Mouse (Mus musculus): Measurements from ENCODE around the gene Ocln.

The Ocln gene

DNA sequence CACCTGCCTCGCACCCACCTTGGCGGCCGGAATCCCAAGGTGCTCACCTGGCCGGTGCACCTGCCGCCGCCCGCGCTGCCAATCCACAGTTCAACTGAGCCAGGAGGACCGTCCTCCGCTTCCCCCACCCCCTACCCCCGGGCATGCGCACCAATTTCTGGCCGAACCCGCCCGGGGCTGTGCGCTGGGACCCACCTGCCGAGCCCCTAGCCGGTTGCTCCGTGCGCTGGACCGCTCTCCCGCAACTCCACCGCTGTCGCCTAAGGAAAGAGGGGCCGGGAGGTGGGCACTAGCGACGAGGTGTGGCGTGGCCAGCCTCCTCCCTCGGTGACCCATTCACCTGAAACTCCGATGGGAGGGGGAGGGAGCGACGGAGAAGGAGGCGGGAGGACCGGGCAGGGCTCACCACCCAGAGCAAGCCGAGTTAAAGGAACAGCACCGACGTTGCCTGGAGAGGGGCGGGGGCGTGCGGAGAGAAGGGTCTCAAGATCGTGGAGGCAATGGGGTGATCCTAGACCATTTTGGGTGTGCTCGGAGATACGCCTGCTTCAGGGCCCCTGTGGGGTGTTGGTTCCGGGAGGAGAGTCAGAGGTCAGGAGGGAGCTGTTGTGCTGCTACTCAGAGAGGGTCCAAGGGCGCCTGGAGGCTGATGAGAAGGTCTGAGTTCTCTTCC, at the start of gene Ocln:
Ocln (minus strand) TSS at position 350 of the 673 bp plus-strand sequence.
- DNase-seq = peak in 1 of 2 experiments; percentile 2

DNA sequence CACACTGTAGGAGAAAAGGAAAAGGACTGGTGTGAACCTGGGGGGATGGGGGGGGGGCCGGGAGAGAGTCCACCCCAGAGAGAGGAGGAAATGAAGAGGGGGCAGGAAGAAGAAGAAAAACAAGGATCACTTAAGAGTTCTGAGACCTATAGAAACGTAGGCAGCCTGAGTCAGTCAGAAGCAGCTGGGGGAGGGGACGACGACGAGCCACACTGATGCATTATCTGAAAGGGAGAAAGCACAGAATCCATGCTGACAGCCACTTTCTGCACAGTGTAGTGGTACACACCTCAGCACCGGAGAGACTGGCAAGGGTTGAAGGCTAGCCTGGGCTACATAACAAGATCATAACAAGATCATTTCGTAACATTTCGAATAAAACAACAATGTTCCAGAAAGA, 48.5 kb upstream of the Ocln start:
- DNase-seq = no peak

DNA sequence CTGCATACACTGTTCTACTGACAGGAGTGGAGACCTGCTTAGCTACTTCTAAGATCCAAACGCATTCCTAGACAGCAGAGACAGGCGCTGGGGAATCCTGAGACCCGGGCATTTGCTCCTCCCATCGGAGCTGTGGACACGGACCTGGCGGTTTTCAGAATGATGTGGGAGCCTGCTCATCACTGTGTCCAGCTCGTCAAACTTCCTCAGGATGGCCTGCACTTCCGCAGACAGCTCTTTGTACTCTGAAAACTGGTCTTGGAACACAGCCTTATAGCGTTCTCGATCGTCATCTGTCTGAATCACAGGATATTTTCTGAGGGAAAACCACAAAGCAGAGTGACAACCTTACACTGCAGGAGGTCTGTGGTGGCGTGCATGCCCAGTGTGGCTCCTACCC, 47.8 kb upstream of the Ocln start:
- DNase-seq = no peak

DNA sequence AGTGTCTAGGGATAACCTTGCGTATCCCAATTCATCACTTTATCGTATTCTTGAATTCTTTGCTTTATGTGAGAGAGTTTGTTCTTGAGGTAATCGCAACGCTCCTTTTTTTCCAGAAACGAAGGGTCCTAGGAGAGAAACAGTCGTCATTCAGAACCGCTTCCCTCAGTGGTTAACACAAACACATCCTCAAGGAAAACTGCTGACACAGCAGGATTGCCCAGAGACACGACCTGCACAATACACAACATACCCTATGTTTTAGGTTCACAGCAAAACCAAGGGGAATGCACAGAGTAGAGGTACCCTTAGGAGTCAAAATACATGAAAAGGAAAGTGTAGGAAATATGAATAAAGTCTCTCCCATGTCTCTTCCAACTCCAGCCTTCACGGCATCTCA, 44.8 kb upstream of the Ocln start:
- DNase-seq = no peak

DNA sequence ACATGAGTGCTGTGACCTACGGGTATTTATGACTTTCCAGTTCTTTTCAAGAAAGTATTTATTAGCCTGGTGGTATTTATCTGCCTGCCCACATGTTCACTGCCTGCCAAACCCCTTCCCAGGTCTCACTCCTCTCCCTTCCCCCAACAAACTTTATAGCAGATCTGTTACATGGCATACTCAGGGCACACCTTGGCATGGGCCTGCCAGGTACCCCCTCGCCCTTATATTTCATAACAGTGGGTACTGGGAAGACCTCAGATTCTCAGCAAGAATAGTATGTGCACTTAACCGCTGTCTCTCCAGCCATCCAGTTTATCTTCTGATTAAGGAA, 43.0 kb upstream of the Ocln start:
- DNase-seq = no peak

DNA sequence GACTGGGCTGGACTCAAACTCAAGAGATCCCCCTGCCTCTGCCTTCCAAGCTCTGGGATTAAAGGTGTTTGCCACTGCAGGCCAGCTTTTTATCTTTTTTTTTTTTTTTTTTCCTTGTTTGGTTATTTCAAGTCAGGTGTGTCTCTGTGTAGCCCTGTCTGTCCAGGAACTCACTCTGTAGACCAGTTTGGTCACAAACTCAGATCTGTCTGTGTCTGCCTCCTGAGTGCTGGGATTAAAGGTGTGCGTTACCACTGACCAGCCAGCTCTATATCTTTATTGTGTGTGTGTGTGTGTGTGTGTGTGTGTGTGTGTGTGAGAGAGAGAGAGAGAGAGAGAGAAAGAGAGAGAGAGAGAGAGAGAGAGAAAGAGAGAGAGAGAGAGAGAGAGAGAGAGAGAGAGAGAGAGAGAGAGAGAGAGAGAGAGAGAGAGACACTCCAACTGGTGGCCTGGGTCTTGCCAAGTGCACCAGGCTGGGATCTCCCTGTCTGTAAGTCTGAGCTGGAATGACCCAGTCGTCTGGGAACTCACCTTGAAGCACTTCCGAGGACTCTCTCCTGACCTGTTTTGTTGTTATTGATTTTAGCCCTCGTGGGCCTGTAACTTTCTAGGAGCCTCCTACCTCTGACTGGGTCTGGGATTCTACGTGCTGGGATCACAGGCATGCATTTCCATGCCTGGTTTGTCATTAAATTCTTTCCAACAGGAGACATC, 42.5 kb upstream of the Ocln start:
- DNase-seq = no peak

DNA sequence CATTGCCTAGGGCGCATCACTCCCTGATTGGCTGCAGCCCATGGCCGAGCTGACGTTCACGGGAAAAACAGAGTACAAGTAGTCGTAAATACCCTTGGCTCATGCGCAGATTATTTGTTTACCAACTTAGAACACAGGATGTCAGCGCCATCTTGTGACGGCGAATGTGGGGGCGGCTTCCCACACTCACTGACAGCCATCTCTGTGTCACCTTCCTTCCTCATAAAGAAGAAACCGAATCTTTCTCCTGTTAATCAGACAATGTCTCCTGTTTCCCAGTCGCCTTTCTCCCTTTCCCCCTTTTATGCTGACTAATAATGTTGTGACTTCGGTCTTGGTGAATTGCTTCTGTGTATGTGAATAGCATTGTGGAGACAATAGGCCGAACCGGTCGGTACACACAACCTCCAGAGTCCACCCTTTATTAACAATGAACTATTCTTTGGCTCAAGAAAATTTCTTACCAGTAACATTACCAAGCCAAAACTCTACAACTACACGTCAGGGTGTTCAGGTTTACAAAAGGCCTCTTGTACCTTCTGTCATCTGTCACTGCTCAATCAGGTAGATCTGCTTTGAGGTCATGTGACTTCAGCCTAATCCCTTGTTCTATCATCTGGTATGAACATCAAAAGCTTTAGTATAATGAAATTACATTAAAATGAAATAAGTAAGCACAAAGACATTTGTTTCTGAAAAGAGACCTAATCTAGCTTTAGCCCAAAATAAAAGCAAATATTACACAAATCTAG, 41.7 kb upstream of the Ocln start:
- DNase-seq = peak; percentile 32 to 39

DNA sequence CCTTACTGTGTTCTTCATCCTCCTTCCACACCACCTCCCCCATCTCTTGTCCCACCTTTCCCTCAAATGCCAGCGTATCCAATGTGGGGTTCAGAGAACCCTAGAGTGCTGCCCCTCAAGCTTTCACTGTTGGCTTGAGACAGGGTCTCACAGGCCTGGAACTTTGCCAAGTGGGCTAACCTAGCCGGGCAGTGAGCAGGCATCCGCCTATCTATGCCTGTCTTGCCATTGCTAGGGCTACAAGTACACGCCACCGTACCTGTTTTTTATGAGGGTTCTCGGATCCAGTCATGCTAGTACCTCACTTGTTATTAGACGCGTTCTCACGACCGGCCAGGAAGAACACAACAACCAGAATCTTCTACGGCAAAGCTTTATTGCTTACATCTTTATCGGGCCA, 36.1 kb upstream of the Ocln start:
- no peak for DNase-seq

DNA sequence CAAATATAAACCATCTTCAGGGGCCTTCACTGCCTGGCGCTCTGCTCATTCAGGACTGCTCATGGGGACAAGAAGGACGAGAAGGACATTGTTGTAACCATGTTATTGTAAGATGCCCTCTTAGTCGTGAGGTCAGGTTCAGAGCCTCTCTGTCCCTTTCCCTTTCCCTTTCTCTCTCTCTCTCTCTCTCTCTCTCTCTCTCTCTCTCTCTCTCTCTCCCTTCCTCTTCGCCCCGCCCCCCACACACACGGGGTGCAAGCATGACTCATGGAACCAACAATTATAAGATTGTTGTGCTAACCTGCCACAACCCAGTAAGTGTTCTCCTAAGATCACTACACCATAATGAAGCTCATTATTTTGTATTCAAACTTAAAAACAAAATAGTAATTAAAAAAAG, 29.6 kb upstream of the Ocln start:
- DNase-seq = no peak

DNA sequence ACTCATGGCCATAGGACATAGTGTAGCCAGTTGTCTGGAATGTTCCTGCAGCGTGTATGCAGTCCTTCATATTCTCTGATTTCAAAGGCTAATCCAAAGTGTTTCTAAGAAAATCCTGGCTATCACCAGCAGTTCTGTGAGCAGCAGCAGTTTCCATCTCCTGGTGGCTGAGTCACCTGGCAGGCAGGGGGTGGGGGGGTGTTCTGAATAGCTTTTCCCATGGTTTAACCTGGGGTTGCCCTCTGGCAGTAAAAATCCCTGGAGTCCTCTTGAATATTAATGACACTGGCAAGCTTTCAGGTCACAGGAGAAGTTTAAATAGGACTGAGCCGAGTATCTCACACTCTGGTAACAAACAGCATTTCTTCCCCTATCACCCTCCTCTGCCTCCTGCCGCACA, 29.2 kb upstream of the Ocln start:
- no peak for DNase-seq

DNA sequence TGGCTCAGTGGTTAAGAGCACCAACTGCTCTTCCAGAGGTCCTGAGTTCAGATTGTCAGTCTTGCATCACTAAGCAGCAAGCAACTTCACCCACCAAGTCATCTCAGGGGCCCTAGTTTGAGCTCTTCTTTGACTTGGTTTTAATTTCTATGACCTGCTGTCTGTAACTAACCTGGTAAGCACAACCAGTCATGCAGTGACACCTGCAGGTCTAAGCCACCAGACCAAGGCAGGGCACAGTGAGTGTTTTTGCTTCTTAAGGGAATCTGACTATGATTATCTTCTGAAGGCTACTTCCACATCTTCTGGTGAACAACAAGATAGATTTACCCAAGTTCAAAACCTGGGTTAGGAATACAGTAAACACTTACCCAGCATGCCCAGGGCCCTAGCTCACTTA, 27.4 kb upstream of the Ocln start:
- DNase-seq = no peak

DNA sequence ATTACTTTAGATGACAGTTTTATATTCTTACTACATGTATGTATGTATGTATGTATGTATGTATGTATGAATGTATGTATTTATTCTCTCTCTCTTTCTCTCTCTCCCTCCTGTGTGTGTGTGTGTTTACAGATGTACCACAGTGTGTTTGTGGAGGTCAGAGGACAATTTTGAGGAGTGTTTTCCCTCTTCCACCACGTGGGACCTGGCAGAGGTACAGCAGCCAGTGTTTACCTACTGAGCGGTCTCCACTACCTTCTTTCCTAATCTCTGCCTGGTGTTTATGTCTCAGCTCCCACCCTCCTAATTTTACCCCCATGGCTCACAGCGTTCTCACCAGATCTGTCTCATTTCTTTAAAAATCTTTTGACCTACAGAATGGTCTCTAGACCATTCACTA, 26.7 kb upstream of the Ocln start:
- no peak for DNase-seq

DNA sequence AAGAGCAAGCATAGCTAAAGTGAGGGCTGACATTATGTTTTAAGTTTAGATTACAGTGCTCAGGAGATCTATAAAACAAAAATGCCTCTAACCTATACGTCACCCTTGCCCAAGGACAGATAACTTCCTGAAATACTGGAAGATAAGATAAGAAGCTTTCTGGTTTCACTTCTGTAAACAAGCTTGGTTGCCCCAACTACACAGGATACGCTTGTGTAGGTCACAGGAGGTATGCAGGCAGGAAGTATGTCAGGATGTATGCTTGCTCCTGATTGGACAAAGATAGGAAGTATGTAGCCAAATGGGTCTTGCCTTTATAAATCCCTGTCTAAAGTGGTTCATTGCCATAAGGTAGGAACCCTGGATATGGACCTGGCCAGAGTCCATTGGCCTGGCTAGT, 23.4 kb upstream of the Ocln start:
- no peak for DNase-seq

DNA sequence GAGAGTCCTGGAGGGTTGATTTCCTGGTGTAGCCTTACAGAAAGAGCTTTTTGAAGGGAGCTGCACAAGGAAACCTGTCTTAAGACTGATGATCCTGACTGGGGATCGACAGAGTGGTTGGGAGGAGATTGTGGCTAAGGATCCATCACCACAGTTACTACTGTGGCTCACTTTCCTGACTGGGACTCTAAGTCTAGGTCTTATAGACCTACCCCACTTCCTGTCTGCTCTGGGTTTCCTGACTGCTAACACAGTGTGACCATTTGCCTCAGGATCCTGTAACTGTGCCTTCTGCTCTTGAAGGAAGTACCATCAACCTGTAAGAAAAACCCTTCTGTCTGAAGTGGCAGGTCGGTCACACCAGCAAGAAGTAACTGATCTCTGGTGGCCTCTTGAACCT, 18.2 kb upstream of the Ocln start:
- no peak for DNase-seq

DNA sequence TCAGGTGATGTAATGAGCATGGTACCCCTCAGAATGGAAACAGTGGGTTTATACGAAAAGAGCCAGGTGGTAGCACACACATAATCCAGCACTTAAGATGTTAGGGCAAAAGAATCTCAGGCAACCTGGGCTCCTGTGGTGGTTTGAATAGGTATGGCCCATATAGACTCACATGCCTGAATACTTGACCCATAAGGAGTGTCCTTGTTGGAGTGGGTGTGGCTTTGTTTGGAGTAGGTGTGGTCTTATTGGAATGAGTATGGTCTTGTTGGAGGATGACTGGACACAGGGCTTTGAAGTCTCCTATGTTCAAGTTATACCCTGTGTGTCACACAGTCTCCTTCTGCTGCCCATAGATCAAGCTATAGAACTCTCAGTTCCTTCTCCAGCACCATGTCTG, 15.8 kb upstream of the Ocln start:
- DNase-seq = no peak

DNA sequence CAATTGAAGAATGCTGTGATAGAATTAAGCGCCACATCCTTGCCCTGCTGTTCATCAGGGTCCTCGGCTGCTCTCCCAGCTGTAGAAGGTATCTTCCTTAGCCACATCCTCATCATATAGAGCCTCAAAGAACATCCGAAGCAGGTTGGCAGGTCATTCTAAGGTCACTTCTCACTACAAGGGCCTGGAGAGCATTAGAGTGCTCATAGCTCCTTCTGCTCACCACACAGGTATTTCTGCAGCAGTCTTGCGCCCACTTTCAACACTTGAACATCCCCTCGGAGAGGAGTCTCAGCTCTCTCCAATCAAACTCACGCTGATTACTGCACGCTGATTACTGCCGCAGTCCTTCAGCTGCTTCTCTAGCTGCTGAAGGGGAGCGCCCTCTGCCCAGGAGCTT, 6.9 kb upstream of the Ocln start:
- no peak for DNase-seq

DNA sequence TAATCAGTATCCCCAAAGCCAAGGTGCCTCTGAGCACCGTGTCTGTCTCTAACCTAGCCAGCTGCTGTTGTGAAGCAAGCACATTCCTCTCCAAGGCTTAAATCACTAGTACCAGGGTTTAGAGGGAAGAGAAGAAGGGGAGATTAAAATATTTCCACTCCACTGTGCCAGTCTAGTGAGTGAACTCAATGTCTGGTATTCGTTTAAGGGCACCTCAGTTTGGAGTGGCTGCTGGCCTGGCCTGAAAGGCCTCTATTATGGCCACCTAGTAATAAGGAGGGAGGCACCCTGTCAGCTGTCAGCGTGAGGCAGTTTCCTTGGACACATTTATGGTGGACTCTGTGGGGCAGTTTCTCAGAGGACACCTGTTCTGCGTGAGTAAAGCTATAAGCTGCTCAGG, 4.5 kb upstream of the Ocln start:
- no peak for DNase-seq

DNA sequence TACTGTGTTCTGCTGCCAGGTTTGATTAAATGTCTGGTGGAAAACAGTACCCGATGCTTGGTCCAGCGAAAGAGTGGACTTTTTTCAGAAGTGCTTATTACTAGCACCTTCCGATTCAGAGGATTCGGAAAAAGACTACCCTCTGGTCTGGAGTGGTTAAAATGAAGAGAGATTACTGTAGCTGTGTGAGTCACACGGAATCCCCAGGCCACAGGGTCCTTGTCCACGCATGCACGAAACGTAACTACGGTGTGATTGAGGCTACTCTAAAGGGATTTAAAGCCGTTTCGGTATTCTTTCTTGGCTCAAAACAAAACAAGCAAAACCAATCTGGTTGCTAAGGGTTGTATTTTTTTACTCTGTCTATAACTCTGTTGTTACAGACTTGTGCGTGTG, 522 bp upstream of the Ocln start:
- no peak for DNase-seq

DNA sequence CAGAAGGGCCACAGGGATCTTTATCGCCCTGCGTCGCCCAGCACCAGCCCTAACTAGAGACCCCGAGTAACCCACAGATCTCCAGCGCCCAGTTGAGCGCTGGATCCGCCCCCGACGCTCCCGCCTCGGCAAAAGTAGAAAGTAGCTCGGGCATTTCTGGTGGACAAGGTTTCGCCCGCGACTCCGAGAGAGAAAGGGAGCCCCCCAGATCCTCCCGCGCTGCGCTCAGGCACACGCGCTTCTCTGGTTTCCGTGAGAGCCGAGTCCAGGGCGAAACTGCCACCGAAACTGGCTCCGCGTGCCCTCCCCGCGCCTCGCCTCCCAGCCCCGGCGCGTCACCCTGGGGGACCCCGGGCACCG, 529 bp downstream of the Ocln start:
- DNase-seq = no peak

DNA sequence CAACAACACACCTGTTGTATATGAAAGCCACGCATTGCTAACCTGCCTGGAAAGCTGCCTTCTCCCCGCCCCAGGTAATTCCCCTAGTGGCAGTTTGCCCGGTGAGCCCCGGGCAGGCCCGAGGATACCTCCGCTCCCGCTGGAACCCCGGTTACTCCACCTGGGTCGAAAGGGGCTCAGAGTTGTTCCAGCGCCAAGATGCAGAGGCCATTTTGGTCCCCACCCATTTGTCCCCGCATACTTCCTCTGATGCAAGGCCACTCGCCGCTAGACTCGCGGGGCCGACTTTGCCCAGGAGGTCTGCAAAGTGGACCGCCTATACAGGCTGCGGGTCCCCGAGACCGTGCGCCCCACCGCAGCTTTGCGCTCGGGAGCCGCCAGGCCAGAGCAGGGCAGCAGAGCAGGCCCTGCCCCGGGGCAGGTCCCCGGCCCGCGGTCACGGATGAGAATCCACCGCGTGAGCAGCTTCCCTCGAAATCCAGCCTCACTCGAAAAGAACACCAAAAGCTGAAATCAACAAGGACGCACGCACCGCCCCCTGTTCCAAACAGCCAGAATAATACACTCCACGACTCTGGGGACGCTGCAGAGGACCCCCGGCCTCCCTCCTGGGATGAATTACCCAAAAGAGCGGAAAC, 1.0 kb downstream of the Ocln start:
- DNase-seq = peak in 1 of 2 experiments; percentile 2

DNA sequence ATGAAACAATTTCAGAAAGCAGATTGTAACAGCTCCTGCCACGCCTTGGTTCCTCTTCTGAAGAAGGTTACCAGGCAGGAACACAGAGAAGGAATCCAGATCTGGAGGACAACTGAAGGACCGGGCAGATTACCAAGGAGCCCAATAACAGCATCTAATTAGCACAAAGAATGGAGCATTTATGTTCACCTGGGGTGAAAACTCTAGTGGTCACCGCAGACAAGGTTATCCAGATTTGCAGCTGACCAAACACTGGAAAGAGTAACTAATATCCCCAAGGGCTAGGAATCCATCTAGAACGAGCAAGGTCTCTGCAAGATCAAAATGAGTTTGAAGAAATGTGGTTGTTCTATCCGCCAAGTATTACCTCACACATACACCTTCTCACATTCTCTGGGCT, 5.2 kb downstream of the Ocln start:
- DNase-seq = no peak

DNA sequence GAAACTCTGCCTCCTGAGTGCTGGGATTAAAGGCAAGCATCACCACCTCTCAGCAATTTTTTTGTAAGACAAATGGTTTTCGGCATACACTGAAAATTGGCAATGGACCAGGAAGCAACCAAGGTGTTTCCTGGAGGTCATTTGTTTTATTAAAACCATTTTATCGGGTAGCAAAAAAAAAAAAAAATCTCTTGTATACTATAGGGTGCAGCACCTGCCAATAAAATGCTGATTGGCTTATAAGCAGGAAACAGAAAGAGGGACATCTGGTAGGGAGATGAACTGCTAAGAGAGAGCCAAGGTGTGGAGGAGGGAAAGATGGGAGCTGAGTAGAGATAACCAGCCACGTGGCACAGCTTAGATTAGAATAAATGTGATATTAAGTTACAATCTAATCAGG, 7.0 kb downstream of the Ocln start:
- DNase-seq = no peak

DNA sequence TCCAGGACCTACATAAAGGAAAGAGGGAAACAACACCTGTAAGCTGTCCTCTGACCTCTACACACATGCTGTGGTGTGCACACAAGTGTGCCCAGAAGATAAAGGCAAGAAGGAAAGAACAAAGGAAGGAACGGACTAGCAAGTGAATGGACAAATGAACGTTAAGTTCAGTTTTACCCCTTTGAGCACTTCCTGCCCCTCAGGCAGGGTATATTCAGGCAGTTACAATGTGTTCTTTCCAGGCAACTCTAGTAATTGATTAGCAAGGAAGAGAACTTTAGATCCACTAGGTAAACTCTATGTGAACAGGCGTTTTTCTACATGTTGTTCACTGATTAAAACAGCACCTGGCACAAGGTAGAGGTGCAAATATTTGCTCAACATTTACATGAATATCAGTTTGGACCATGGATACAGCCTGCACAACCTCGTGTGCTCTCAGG, 8.3 kb downstream of the Ocln start:
- DNase-seq = no peak

All from spleen, adult 18-20 months (tissue).